Mouse (Mus musculus) kidney, adult 11 months (tissue): ENCODE data around the gene Nynrin.

Experiments
- DNase-seq: peaks from one replicate; pipeline ENCODE4 v3.0.0; 2022

Gene Nynrin

GRCm38 (mm10) chr14:55880982-55881381, 27.2 kb downstream of the Nynrin start:
- DNase-seq = no peak

- DNase-seq = peak; percentile 71
These were observed 28.4 kb downstream of the Nynrin start for GRCm38 (mm10) chr14:55882171-55882641.

GRCm38 (mm10) chr14:55883149-55883661, 29.4 kb downstream of the Nynrin start:
- DNase-seq = no peak

GRCm38 (mm10) chr14:55883663-55884062, 29.9 kb downstream of the Nynrin start:
- DNase-seq = no peak

- peak; percentile 72 for DNase-seq
These were observed 30.4 kb downstream of the Nynrin start, which contains the start of gene Cbln3 for GRCm38 (mm10) chr14:55884166-55884565. TSS of gene Cbln3 (minus strand) at chr14:55884392.

- DNase-seq = peak; percentile 95
These were observed 30.9 kb downstream of the Nynrin start, which contains the start of gene Khnyn for GRCm38 (mm10) chr14:55884713-55885113. TSS of gene Khnyn (plus strand) at chr14:55884947.

GRCm38 (mm10) chr14:55885114-55885790, 31.4 kb downstream of the Nynrin start:
- no peak for DNase-seq

- DNase-seq = peak; percentile 56
These were observed 32.0 kb downstream of the Nynrin start for GRCm38 (mm10) chr14:55885791-55886271.

GRCm38 (mm10) chr14:55886571-55887382, 33.0 kb downstream of the Nynrin start:
- DNase-seq = no peak

- DNase-seq = peak; percentile 53
These were observed 43.9 kb downstream of the Nynrin start for GRCm38 (mm10) chr14:55897671-55898070.

GRCm38 (mm10) chr14:55898947-55899346, 45.1 kb downstream of the Nynrin start:
- no peak for DNase-seq

GRCm38 (mm10) chr14:55899701-55900413, 46.0 kb downstream of the Nynrin start, which contains the start of gene Sdr39u1:
TSS of gene Sdr39u1 (minus strand) at chr14:55900293.
- peak; percentile 93 for DNase-seq

- no peak for DNase-seq
These were observed 46.6 kb downstream of the Nynrin start for GRCm38 (mm10) chr14:55900414-55900755.

GRCm38 (mm10) chr14:55905518-55905917, 51.7 kb downstream of the Nynrin start:
- no peak for DNase-seq

- no peak for DNase-seq
These were observed 59.6 kb downstream of the Nynrin start for GRCm38 (mm10) chr14:55913406-55913805.

- DNase-seq = peak; percentile 64
These were observed 64.7 kb downstream of the Nynrin start for GRCm38 (mm10) chr14:55918240-55919082.

- DNase-seq = no peak
These were observed 68.8 kb downstream of the Nynrin start for GRCm38 (mm10) chr14:55922475-55923232.
